In genomic region chr11:69554539-69555140, GRCm38 (mm10) we compare ENCODE assay signal across 17 mouse cellular contexts. TPM values are rescaled to one million over a fixed set of nuclear protein-coding genes. Genes with fewer than 3 reads are reported as not detected.
DNase-seq lines count a peak whose midpoint lies in the region; ATAC-seq and TF ChIP-seq lines count a peak whose summit lies in the region.
"Had no signal": no experiment of that assay in that cellular context is flagged by ENCODE, and none has a peak within 500 bp of the region (broad histone marks: within the 10 kb centered on the region; RNA-seq: fewer than 3 reads in every experiment).

No protein-coding gene starts in this region.

- H3K36me3 ChIP-seq in heart, embryonic 10.5 days: peaks cover 30% of the 10 kb centered on the region
- H3K36me3 ChIP-seq in testis, adult 2 months (ENCODE audit: control insufficient read depth, insufficient read depth, low read length): no peaks in the 10 kb centered on the region
- peaks cover 13% of the 10 kb centered on the region; the same call in 1 of the 2 replicates for H3K36me3 ChIP-seq in midbrain, embryonic 12.5 days
- no peaks in the 10 kb centered on the region for H3K36me3 ChIP-seq in intestine, postnatal 0 days (ENCODE audit: control insufficient read depth, insufficient read depth)
- H3K36me3 ChIP-seq: lung, embryonic 15.5 days had no signal

- 65% methylated on average over 5 of the region's 5 CpGs for WGBS in heart, embryonic 10.5 days
- WGBS in midbrain, embryonic 12.5 days: 85% methylated on average over 5 of the region's 5 CpGs
- 79% methylated on average over 5 of the region's 5 CpGs for WGBS in intestine, postnatal 0 days

- H3K9me3 ChIP-seq in heart, embryonic 10.5 days: no peaks in the 10 kb centered on the region
- H3K9me3 ChIP-seq in midbrain, embryonic 12.5 days: no peaks in the 10 kb centered on the region
- H3K9me3 ChIP-seq in intestine, postnatal 0 days (ENCODE audit: control insufficient read depth): no peaks in the 10 kb centered on the region
- H3K9me3 ChIP-seq: lung, embryonic 15.5 days had no signal

- DNase-seq in heart, embryonic 10.5 days (ENCODE audit: low spot score): no peak
- no peak for DNase-seq in heart, postnatal 14 days
- no peak for DNase-seq in testis, postnatal 10 days (ENCODE audit: low spot score)
- DNase-seq in B cell, adult 2 months: no peak
- no peak for DNase-seq in cerebellum, adult 9-10 months
- DNase-seq: adrenal gland, adult 2 months; cerebellum, adult 2 months; embryo, embryonic 11 days; heart, postnatal 4 days; kidney, adult 2 months; right cerebral cortex, postnatal 25 days; thymus, adult 2 months had no signal

- H3K27ac ChIP-seq in heart, embryonic 10.5 days: peak overlapping the region; percentile 29; the same call in 1 of the 2 replicates
- H3K27ac ChIP-seq in testis, adult 2 months (ENCODE audit: control insufficient read depth, insufficient read depth, low read depth, low read length): no peak overlapping the region; the same call in 1 of the 2 replicates
- peak overlapping the region; percentile 93 for H3K27ac ChIP-seq in midbrain, embryonic 12.5 days (replicated peaks)
- H3K27ac ChIP-seq in intestine, postnatal 0 days (ENCODE audit: low read depth, low read length): no peak overlapping the region
- H3K27ac ChIP-seq: lung, embryonic 15.5 days had no signal

- H3K4me1 ChIP-seq in heart, embryonic 10.5 days: peaks cover 63% of the 10 kb centered on the region
- H3K4me1 ChIP-seq in testis, adult 2 months (ENCODE audit: control insufficient read depth, insufficient read depth, low read length): peaks cover 37% of the 10 kb centered on the region
- H3K4me1 ChIP-seq in midbrain, embryonic 12.5 days: peaks cover 76% of the 10 kb centered on the region
- H3K4me1 ChIP-seq in intestine, postnatal 0 days (replicated peaks; ENCODE audit: control insufficient read depth, insufficient read depth, low read length): 0 out of 2 replicates have a peak, but pooled peaks cover 3% of the 10 kb centered on the region

- no peak overlapping the region for H3K4me2 ChIP-seq in midbrain, embryonic 12.5 days (replicated peaks)
- H3K4me2 ChIP-seq in intestine, postnatal 0 days (replicated peaks; ENCODE audit: low read depth): no peak overlapping the region
- H3K4me2 ChIP-seq: lung, embryonic 15.5 days had no signal

- TF ChIP-seq CTCF in testis, adult 2 months (IDR thresholded peaks at IDR 0.05; ENCODE audit: control insufficient read depth, insufficient read depth, insufficient replicate concordance, low read depth, low read length): no peak
- no peak for TF ChIP-seq CTCF in intestine, postnatal 0 days (IDR thresholded peaks at IDR 0.05; ENCODE audit: low read depth)

- H3K4me3 ChIP-seq in heart, embryonic 10.5 days: no peak overlapping the region
- peak overlapping the region; percentile 2 for H3K4me3 ChIP-seq in testis, adult 2 months (ENCODE audit: control insufficient read depth, low read depth, low read length)
- no peak overlapping the region for H3K4me3 ChIP-seq in midbrain, embryonic 12.5 days
- H3K4me3 ChIP-seq in intestine, postnatal 0 days (ENCODE audit: low read depth, low read length): no peak overlapping the region
- H3K4me3 ChIP-seq: lung, embryonic 15.5 days had no signal

- no peak for TF ChIP-seq POLR2A in testis, adult 2 months (IDR thresholded peaks at IDR 0.05; ENCODE audit: control insufficient read depth, low read depth, low read length)

- H3K27me3 ChIP-seq in heart, embryonic 10.5 days (ENCODE audit: insufficient read depth, poor library complexity, severe bottlenecking): peaks cover 25% of the 10 kb centered on the region
- H3K27me3 ChIP-seq in testis, adult 2 months (ENCODE audit: control insufficient read depth, insufficient read depth, low read length): no peaks in the 10 kb centered on the region
- no peaks in the 10 kb centered on the region for H3K27me3 ChIP-seq in midbrain, embryonic 12.5 days
- no peaks in the 10 kb centered on the region; the same call in 1 of the 2 replicates for H3K27me3 ChIP-seq in intestine, postnatal 0 days (replicated peaks; ENCODE audit: control insufficient read depth, insufficient read depth, low read length)

- H3K9ac ChIP-seq in midbrain, embryonic 12.5 days (replicated peaks): no peak overlapping the region
- no peak overlapping the region for H3K9ac ChIP-seq in intestine, postnatal 0 days (ENCODE audit: low read depth, low read length)
- H3K9ac ChIP-seq: lung, embryonic 15.5 days had no signal

- intact Hi-C loops in heart, postnatal 14 days (cut with DNase I): no loop called here

- no peak for ATAC-seq in midbrain, embryonic 12.5 days (ENCODE audit: low FRiP score, low read depth)
- no peak for ATAC-seq in intestine, postnatal 0 days

RNA-seq across cellular contexts. Expression of gene Efnb3, which starts 5.4 kb away (rescaled TPM):
- polyA plus RNA-seq in heart, embryonic 10.5 days (2016; fragmentation: Nextera tagmentation; extraction: Ambion mirVana): 61.0 and 89.9 TPM in 2 replicates
- 10 to 100 TPM; 60.5 to 70.3 TPM for total RNA-seq in heart, postnatal 14 days (2021)
- 2.7 and 3.3 TPM in 2 replicates for polyA plus RNA-seq in testis, adult 2 months (2012; rRNA removed)
- 78.3 and 84.6 TPM in 2 replicates for polyA plus RNA-seq in midbrain, embryonic 12.5 days (2016; fragmentation: Nextera tagmentation; extraction: Ambion mirVana)
- 4.4 and 4.6 TPM in 2 replicates for polyA plus RNA-seq in intestine, postnatal 0 days (2015; fragmentation: Nextera tagmentation; extraction: Ambion mirVana)

RNA-seq across cellular contexts. Expression of gene Dnah2, which starts 5.7 kb away (rescaled TPM):
- 0.18 and 0.95 TPM in 2 replicates for polyA plus RNA-seq in heart, embryonic 10.5 days (2016; fragmentation: Nextera tagmentation; extraction: Ambion mirVana)
- under 1 TPM; 0.07 to 0.38 TPM for total RNA-seq in heart, postnatal 14 days (2021)
- polyA plus RNA-seq in testis, adult 2 months (2012; rRNA removed): 39.3 and 42.7 TPM in 2 replicates
- 1.9 and 2.3 TPM in 2 replicates for polyA plus RNA-seq in midbrain, embryonic 12.5 days (2016; fragmentation: Nextera tagmentation; extraction: Ambion mirVana)
- polyA plus RNA-seq in intestine, postnatal 0 days (2015; fragmentation: Nextera tagmentation; extraction: Ambion mirVana): 8.0 and 8.7 TPM in 2 replicates
- total RNA-seq: megakaryocyte-erythroid progenitor cell, adult 5-6 weeks had no signal

RNA-seq across cellular contexts. Expression of gene Wrap53, which starts 25.4 kb away (rescaled TPM):
- 27.2 and 32.4 TPM in 2 replicates for polyA plus RNA-seq in heart, embryonic 10.5 days (2016; fragmentation: Nextera tagmentation; extraction: Ambion mirVana)
- total RNA-seq in heart, postnatal 14 days (2021): 1 to 10 TPM; 4.3 to 6.5 TPM
- 9.5 and 9.7 TPM in 2 replicates for polyA plus RNA-seq in testis, adult 2 months (2012; rRNA removed)
- 29.6 and 33.2 TPM in 2 replicates for polyA plus RNA-seq in midbrain, embryonic 12.5 days (2016; fragmentation: Nextera tagmentation; extraction: Ambion mirVana)
- 14.3 and 14.7 TPM in 2 replicates for polyA plus RNA-seq in intestine, postnatal 0 days (2015; fragmentation: Nextera tagmentation; extraction: Ambion mirVana)

RNA-seq across cellular contexts. Expression of gene Trp53, which starts 25.5 kb away (rescaled TPM):
- polyA plus RNA-seq in heart, embryonic 10.5 days (2016; fragmentation: Nextera tagmentation; extraction: Ambion mirVana): 104 and 161 TPM in 2 replicates
- 10 to 100 TPM; 22.1 to 27.3 TPM for total RNA-seq in heart, postnatal 14 days (2021)
- polyA plus RNA-seq in testis, adult 2 months (2012; rRNA removed): 22.1 TPM in 2 replicates
- 109 and 117 TPM in 2 replicates for polyA plus RNA-seq in midbrain, embryonic 12.5 days (2016; fragmentation: Nextera tagmentation; extraction: Ambion mirVana)
- 48.0 and 49.6 TPM in 2 replicates for polyA plus RNA-seq in intestine, postnatal 0 days (2015; fragmentation: Nextera tagmentation; extraction: Ambion mirVana)

RNA-seq across cellular contexts. Expression of gene Atp1b2, which starts 51.1 kb away (rescaled TPM):
- 15.6 and 24.1 TPM in 2 replicates for polyA plus RNA-seq in heart, embryonic 10.5 days (2016; fragmentation: Nextera tagmentation; extraction: Ambion mirVana)
- 10 to 100 TPM; 31.8 to 31.9 TPM for total RNA-seq in heart, postnatal 14 days (2021)
- 27.9 and 40.5 TPM in 2 replicates for polyA plus RNA-seq in testis, adult 2 months (2012; rRNA removed)
- polyA plus RNA-seq in midbrain, embryonic 12.5 days (2016; fragmentation: Nextera tagmentation; extraction: Ambion mirVana): 11.4 and 15.2 TPM in 2 replicates
- polyA plus RNA-seq in intestine, postnatal 0 days (2015; fragmentation: Nextera tagmentation; extraction: Ambion mirVana): 5.9 and 7.5 TPM in 2 replicates

Comparison
In these comparisons a context has a peak if more than half of its experiments do, and no peak if none do; other contexts are left out.
1. H3K27ac ChIP-seq: peak in heart, embryonic 10.5 days (single experiment) and midbrain, embryonic 12.5 days (single experiment); none in testis, adult 2 months (single experiment) and intestine, postnatal 0 days (single experiment).
2. RNA of gene Efnb3, which starts 5.4 kb away (polyA plus RNA-seq): 78.3 to 84.6 TPM in midbrain, embryonic 12.5 days and 61.0 to 89.9 TPM in heart, embryonic 10.5 days; 4.4 to 4.6 TPM in intestine, postnatal 0 days and 2.7 to 3.3 TPM in testis, adult 2 months; every median in the first group is over 10 times any median in the second.